Mouse (Mus musculus): ENCODE results near the gene Mog. TPM values are rescaled to one million over a fixed set of nuclear protein-coding genes. Genes with fewer than 3 reads are reported as not detected.

Mog gene
- polyA plus RNA-seq (2012; ENCODE audit: insufficient read depth, low replicate concordance), result not detected in 2 replicates

- Histone ChIP-seq H3K4me3 (replicated peaks) (no peak within 1 kb of the TSS), H3K4me1 (peaks cover 7% of the 10 kb centered on the region), H3K36me3 (replicated peaks; ENCODE audit: low read length) (no peaks in the 10 kb centered on the region), H3K9me3 (no peaks in the 10 kb centered on the region), H3K27me3 (replicated peaks) (peaks cover 2% of the 10 kb centered on the region)
- TF ChIP-seq GATA1 (IDR thresholded peaks at IDR 0.05; ENCODE audit: borderline replicate concordance, low read length) (no peak), FLI1 (IDR thresholded peaks at IDR 0.05; ENCODE audit: low read length) (no peak)
These were observed at the start of gene Mog for GRCm38 (mm10) chr17:37022628-37023576. Mog (minus strand) TSS chr17:37023398.

- Histone ChIP-seq H3K4me1 (no peaks in the 10 kb centered on the region; the same call in 1 of the 2 replicates), H3K36me3 (replicated peaks; ENCODE audit: low read length) (peaks cover 42% of the 10 kb centered on the region), H3K9me3 (no peaks in the 10 kb centered on the region), H3K27me3 (replicated peaks) (no peaks in the 10 kb centered on the region), H3K4me3 (replicated peaks) (no peak overlapping the region)
- no peak for TF ChIP-seq GATA1 (IDR thresholded peaks at IDR 0.05; ENCODE audit: borderline replicate concordance, low read length)
- no peak for TF ChIP-seq FLI1 (IDR thresholded peaks at IDR 0.05; ENCODE audit: low read length)
These were observed 49.6 kb upstream of the Mog start for GRCm38 (mm10) chr17:37072730-37073276.

- H3K4me3 ChIP-seq (replicated peaks), result no peak overlapping the region
- peaks cover under 1% of the 10 kb centered on the region; the same call in 1 of the 2 replicates for H3K4me1 ChIP-seq
- H3K27me3 ChIP-seq (replicated peaks), result no peaks in the 10 kb centered on the region
- H3K9me3 ChIP-seq, result no peaks in the 10 kb centered on the region
- TF ChIP-seq GATA1 (IDR thresholded peaks at IDR 0.05; ENCODE audit: borderline replicate concordance, low read length) (no peak), FLI1 (IDR thresholded peaks at IDR 0.05; ENCODE audit: low read length) (no peak)
- H3K36me3 ChIP-seq (replicated peaks; ENCODE audit: low read length), result peaks cover 45% of the 10 kb centered on the region
These were observed 49.0 kb upstream of the Mog start for GRCm38 (mm10) chr17:37072080-37072729.

GRCm38 (mm10) chr17:37070121-37070520 is 46.9 kb upstream of the Mog start:
- H3K4me1 ChIP-seq, result peaks cover 5% of the 10 kb centered on the region; the same call in 1 of the 2 replicates
- H3K4me3 ChIP-seq (replicated peaks), result no peak overlapping the region
- no peaks in the 10 kb centered on the region for H3K27me3 ChIP-seq (replicated peaks)
- TF ChIP-seq FLI1 (IDR thresholded peaks at IDR 0.05; ENCODE audit: low read length) (no peak), GATA1 (IDR thresholded peaks at IDR 0.05; ENCODE audit: borderline replicate concordance, low read length) (no peak)
- no peaks in the 10 kb centered on the region for H3K9me3 ChIP-seq
- peaks cover 62% of the 10 kb centered on the region for H3K36me3 ChIP-seq (replicated peaks; ENCODE audit: low read length)

GRCm38 (mm10) chr17:37067861-37068260 is 44.7 kb upstream of the Mog start:
- no peaks in the 10 kb centered on the region for H3K27me3 ChIP-seq (replicated peaks)
- no peaks in the 10 kb centered on the region for H3K9me3 ChIP-seq
- H3K36me3 ChIP-seq (replicated peaks; ENCODE audit: low read length), result peaks cover 74% of the 10 kb centered on the region
- H3K4me1 ChIP-seq, result peaks cover 5% of the 10 kb centered on the region; the same call in 1 of the 2 replicates
- TF ChIP-seq FLI1 (IDR thresholded peaks at IDR 0.05; ENCODE audit: low read length) (no peak), GATA1 (IDR thresholded peaks at IDR 0.05; ENCODE audit: borderline replicate concordance, low read length) (no peak)
- H3K4me3 ChIP-seq (replicated peaks), result no peak overlapping the region

- Histone ChIP-seq H3K4me3 (replicated peaks) (no peak overlapping the region), H3K27me3 (replicated peaks) (no peaks in the 10 kb centered on the region), H3K36me3 (replicated peaks; ENCODE audit: low read length) (peaks cover 75% of the 10 kb centered on the region), H3K9me3 (no peaks in the 10 kb centered on the region), H3K4me1 (peaks cover 5% of the 10 kb centered on the region; the same call in 1 of the 2 replicates)
- TF ChIP-seq FLI1 (IDR thresholded peaks at IDR 0.05; ENCODE audit: low read length) (no peak), GATA1 (IDR thresholded peaks at IDR 0.05; ENCODE audit: borderline replicate concordance, low read length) (no peak)
These were observed 42.8 kb upstream of the Mog start for GRCm38 (mm10) chr17:37065993-37066392.

- Histone ChIP-seq H3K27me3 (replicated peaks) (no peaks in the 10 kb centered on the region), H3K36me3 (replicated peaks; ENCODE audit: low read length) (peaks cover 66% of the 10 kb centered on the region), H3K9me3 (no peaks in the 10 kb centered on the region), H3K4me1 (peaks cover 5% of the 10 kb centered on the region; the same call in 1 of the 2 replicates), H3K4me3 (replicated peaks) (no peak overlapping the region)
- TF ChIP-seq GATA1 (IDR thresholded peaks at IDR 0.05; ENCODE audit: borderline replicate concordance, low read length) (no peak), FLI1 (IDR thresholded peaks at IDR 0.05; ENCODE audit: low read length) (no peak)
These were observed 40.7 kb upstream of the Mog start for GRCm38 (mm10) chr17:37063686-37064495.

- peaks cover 68% of the 10 kb centered on the region for H3K36me3 ChIP-seq (replicated peaks; ENCODE audit: low read length)
- H3K27me3 ChIP-seq (replicated peaks), result no peaks in the 10 kb centered on the region
- peaks cover 5% of the 10 kb centered on the region; the same call in 1 of the 2 replicates for H3K4me1 ChIP-seq
- TF ChIP-seq FLI1 (IDR thresholded peaks at IDR 0.05; ENCODE audit: low read length), result no peak
- no peak for TF ChIP-seq GATA1 (IDR thresholded peaks at IDR 0.05; ENCODE audit: borderline replicate concordance, low read length)
- H3K9me3 ChIP-seq, result no peaks in the 10 kb centered on the region
- H3K4me3 ChIP-seq (replicated peaks), result no peak overlapping the region
These were observed 39.9 kb upstream of the Mog start for GRCm38 (mm10) chr17:37063063-37063462.
